Comparison of ENCODE assay signal across 16 mouse cellular contexts in the genomic region with DNA sequence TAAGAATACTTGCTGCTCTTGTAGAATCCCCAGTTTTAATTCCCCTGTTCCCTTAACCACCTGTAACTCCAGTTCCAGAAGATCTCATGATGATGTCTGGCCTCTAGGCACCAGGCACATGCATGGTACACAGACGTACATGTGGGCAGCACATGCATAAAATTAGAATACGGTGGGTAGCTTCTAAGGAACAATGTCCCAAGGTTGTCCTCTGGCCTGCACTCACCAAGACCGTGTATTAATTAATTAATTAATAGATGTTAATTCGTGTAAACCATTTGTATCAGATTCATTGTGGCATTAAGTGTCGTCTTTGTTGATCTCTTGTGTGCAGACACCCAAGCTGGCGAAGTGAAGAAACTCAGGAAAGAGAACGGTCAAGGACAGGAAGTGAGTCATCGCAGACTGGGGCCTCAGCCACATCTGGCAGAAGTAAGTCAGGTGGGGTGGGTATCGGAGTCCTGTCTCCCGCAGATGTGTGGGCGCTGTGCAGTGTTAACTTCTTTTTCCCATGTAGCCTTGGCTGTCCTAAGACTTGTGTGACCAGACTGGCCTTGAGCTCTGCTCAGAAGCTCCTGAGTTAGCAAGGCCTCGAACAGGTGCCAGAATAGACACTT. TPM values are rescaled to one million over a fixed set of nuclear protein-coding genes. Genes with fewer than 3 reads are reported as not detected.
A peak's percentile ranks its signal among the peaks of the same experiment; 100 is the strongest.
DNase-seq lines count a peak whose midpoint lies in the region; ATAC-seq and TF ChIP-seq lines count a peak whose summit lies in the region.
"Had no signal": no experiment of that assay in that cellular context is flagged by ENCODE, and none has a peak within 500 bp of the region (broad histone marks: within the 10 kb centered on the region; RNA-seq: fewer than 3 reads in every experiment).

No protein-coding gene starts in this region.

- DNase-seq in lung, postnatal 36 days: peak; percentile 52
- DNase-seq in lung, postnatal 25 days (ENCODE audit: low spot score): no peak
- peak; percentile 61 to 77 for DNase-seq in natural killer cell, adult 2 months (ENCODE audit: low spot score in 2 of 2)
- DNase-seq in frontal cortex, postnatal 25 days (ENCODE audit: low spot score in 2 of 2): no peak
- no peak for DNase-seq in forebrain, embryonic 11.5 days (ENCODE audit: low spot score)
- DNase-seq in left cerebral cortex, adult 9 months (ENCODE audit: low spot score in 2 of 2): no peak
- DNase-seq: cerebellum, adult 9-11 months; forebrain, postnatal 0 days; gastrocnemius, postnatal 36 days; heart, postnatal 10 days; lung, postnatal 10 days; spleen, adult 18-20 months had no signal

- H3K9ac ChIP-seq in forebrain, embryonic 11.5 days (ENCODE audit: low read length): no peak overlapping the region
- H3K9ac ChIP-seq: forebrain, postnatal 0 days had no signal

- peak overlapping the region; percentile 31; the same call in 1 of the 2 replicates for H3K27ac ChIP-seq in embryonic fibroblast, embryonic 13.5 days (ENCODE audit: insufficient read depth, low read length)
- H3K27ac ChIP-seq in forebrain, embryonic 11.5 days (ENCODE audit: low read depth, low read length): no peak overlapping the region
- H3K27ac ChIP-seq: layer of hippocampus, adult 2 months had no signal

- 92% methylated on average over 12 of the region's 12 CpGs for WGBS in forebrain, embryonic 11.5 days

- peak; percentile 40 for ATAC-seq in activated CD4-positive, CD25-positive, alpha-beta regulatory T cell, adult 4 months
- ATAC-seq in forebrain, embryonic 11.5 days (replicated peaks; ENCODE audit: low FRiP score): no peak
- ATAC-seq: forebrain, postnatal 0 days; intestine, embryonic 16.5 days had no signal

- no peaks in the 10 kb centered on the region for H3K27me3 ChIP-seq in forebrain, embryonic 11.5 days (ENCODE audit: control insufficient read depth, insufficient read depth, low read length)

- TF ChIP-seq POLR2A in embryonic fibroblast, embryonic 13.5 days (IDR thresholded peaks at IDR 0.05; ENCODE audit: low read depth, low read length): no peak

- no peak for TF ChIP-seq CTCF in embryonic fibroblast, embryonic 13.5 days (IDR thresholded peaks at IDR 0.05; ENCODE audit: borderline replicate concordance, insufficient read depth, low read length)

- H3K4me3 ChIP-seq in embryonic fibroblast, embryonic 13.5 days (ENCODE audit: insufficient read depth, low read length): no peak overlapping the region
- H3K4me3 ChIP-seq in forebrain, embryonic 11.5 days (ENCODE audit: low read depth, low read length): no peak overlapping the region
- H3K4me3 ChIP-seq: layer of hippocampus, adult 2 months had no signal

- no peak overlapping the region for H3K4me2 ChIP-seq in forebrain, embryonic 11.5 days (ENCODE audit: low read depth, low read length, severe bottlenecking)

- H3K4me1 ChIP-seq in embryonic fibroblast, embryonic 13.5 days (ENCODE audit: control insufficient read depth, insufficient read depth, low read length): peaks cover 11% of the 10 kb centered on the region
- H3K4me1 ChIP-seq in forebrain, embryonic 11.5 days (replicated peaks; ENCODE audit: control insufficient read depth, insufficient read depth, low read length): no peaks in the 10 kb centered on the region

- H3K36me3 ChIP-seq in forebrain, embryonic 11.5 days (ENCODE audit: control insufficient read depth, insufficient read depth, low read length): peaks cover 51% of the 10 kb centered on the region

- no peaks in the 10 kb centered on the region for H3K9me3 ChIP-seq in forebrain, embryonic 11.5 days (ENCODE audit: control insufficient read depth, low read length)

RNA-seq across cellular contexts. Expression of gene Tns2, which starts 9.0 kb away (rescaled TPM):
- 1 to 10 TPM; 1.5 to 2.9 TPM for polyA plus RNA-seq in activated CD4-positive, CD25-positive, alpha-beta regulatory T cell, adult 4 months (2017; shearing (Covaris generic))
- polyA plus RNA-seq in embryonic fibroblast, embryonic 13.5 days (2011; ENCODE audit: insufficient read length, low read depth, missing spikeins): 61.8 and 71.1 TPM in 2 replicates
- 8.8 and 10.5 TPM in 2 replicates for polyA plus RNA-seq in forebrain, embryonic 11.5 days (2014; fragmentation: Nextera tagmentation; extraction: Ambion mirVana)

RNA-seq across cellular contexts. Expression of gene Eif4b, which starts 17.6 kb away (rescaled TPM):
- polyA plus RNA-seq in activated CD4-positive, CD25-positive, alpha-beta regulatory T cell, adult 4 months (2017; shearing (Covaris generic)): 100 to 1,000 TPM in 1 of 2 experiments, 10 to 100 TPM in 1; 87.7 to 132 TPM
- 309 and 317 TPM in 2 replicates for polyA plus RNA-seq in embryonic fibroblast, embryonic 13.5 days (2011; ENCODE audit: insufficient read length, low read depth, missing spikeins)
- polyA plus RNA-seq in forebrain, embryonic 11.5 days (2014; fragmentation: Nextera tagmentation; extraction: Ambion mirVana): 122 and 129 TPM in 2 replicates

RNA-seq across cellular contexts. Expression of gene Spryd3, which starts 44.9 kb away (rescaled TPM):
- polyA plus RNA-seq in activated CD4-positive, CD25-positive, alpha-beta regulatory T cell, adult 4 months (2017; shearing (Covaris generic)): 10 to 100 TPM; 19.5 to 42.0 TPM
- 35.5 and 36.0 TPM in 2 replicates for polyA plus RNA-seq in embryonic fibroblast, embryonic 13.5 days (2011; ENCODE audit: insufficient read length, low read depth, missing spikeins)
- 12.0 and 12.1 TPM in 2 replicates for polyA plus RNA-seq in forebrain, embryonic 11.5 days (2014; fragmentation: Nextera tagmentation; extraction: Ambion mirVana)

RNA-seq across cellular contexts. Expression of gene Igfbp6, which starts 53.0 kb away (rescaled TPM):
- under 1 TPM in 1 of 2 experiments, not detected in 1; 0.81 TPM for polyA plus RNA-seq in activated CD4-positive, CD25-positive, alpha-beta regulatory T cell, adult 4 months (2017; shearing (Covaris generic))
- polyA plus RNA-seq in embryonic fibroblast, embryonic 13.5 days (2011; ENCODE audit: insufficient read length, low read depth, missing spikeins): 43.0 and 55.0 TPM in 2 replicates
- polyA plus RNA-seq in forebrain, embryonic 11.5 days (2014; fragmentation: Nextera tagmentation; extraction: Ambion mirVana): 0.33 TPM in 1 of 2 replicates, not detected in the other

RNA-seq across cellular contexts. Expression of gene Soat2, which starts 59.2 kb away (rescaled TPM):
- 1 to 10 TPM; 1.2 to 1.5 TPM for polyA plus RNA-seq in activated CD4-positive, CD25-positive, alpha-beta regulatory T cell, adult 4 months (2017; shearing (Covaris generic))
- 1.3 and 2.6 TPM in 2 replicates for polyA plus RNA-seq in embryonic fibroblast, embryonic 13.5 days (2011; ENCODE audit: insufficient read length, low read depth, missing spikeins)
- polyA plus RNA-seq in forebrain, embryonic 11.5 days (2014; fragmentation: Nextera tagmentation; extraction: Ambion mirVana): not detected in 2 replicates

Comparison
In these comparisons a context has a peak if more than half of its experiments do, and no peak if none do; other contexts are left out.
1. DNase-seq: peak in lung, postnatal 36 days (single experiment) and natural killer cell, adult 2 months (2 of 2); none in lung, postnatal 25 days (single experiment), frontal cortex, postnatal 25 days (0 of 2), forebrain, embryonic 11.5 days (single experiment) and left cerebral cortex, adult 9 months (0 of 2).